Mouse (Mus musculus): ENCODE measurements around the gene Pear1.

Pear1 gene

GRCm38 (mm10) chr3:87811297-87811696, 12.8 kb downstream of the Pear1 start:
- DNase-seq (ENCODE audit: extremely low read depth, insufficient read length, low spot score) = no peak

GRCm38 (mm10) chr3:87809322-87809962, 14.7 kb downstream of the Pear1 start:
- no peak for DNase-seq (ENCODE audit: extremely low read depth, insufficient read length, low spot score)

- no peak for DNase-seq (ENCODE audit: extremely low read depth, insufficient read length, low spot score)
Observed at GRCm38 (mm10) chr3:87804038-87804677, 19.9 kb downstream of the Pear1 start.

DNA sequence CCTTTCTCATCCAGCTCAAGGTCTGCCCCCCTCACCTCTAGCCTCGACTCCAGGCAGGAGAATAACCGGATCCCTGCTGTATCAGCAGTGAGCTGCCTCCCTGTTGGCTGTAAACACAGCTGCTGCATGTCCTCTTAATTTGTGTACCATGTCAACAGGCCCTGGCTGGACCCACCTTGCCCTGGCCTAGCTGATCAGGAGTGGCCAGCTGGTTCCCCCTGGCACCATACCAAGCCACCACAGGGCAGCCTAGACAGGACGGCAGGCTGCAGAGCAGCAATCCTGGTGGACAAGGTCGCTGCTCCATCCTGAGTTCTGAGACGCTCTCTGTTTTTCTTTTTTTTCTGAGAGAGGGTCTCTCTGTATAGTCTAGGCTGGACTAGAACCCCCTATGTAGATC, 22.4 kb downstream of the Pear1 start:
- no peak for DNase-seq (ENCODE audit: extremely low read depth, insufficient read length, low spot score)

GRCm38 (mm10) chr3:87796736-87797334, 27.3 kb downstream of the Pear1 start, which contains the start of gene Insrr:
TSS of gene Insrr (plus strand) at chr3:87796951.
- no peak for DNase-seq (ENCODE audit: extremely low read depth, insufficient read length, low spot score)

DNA sequence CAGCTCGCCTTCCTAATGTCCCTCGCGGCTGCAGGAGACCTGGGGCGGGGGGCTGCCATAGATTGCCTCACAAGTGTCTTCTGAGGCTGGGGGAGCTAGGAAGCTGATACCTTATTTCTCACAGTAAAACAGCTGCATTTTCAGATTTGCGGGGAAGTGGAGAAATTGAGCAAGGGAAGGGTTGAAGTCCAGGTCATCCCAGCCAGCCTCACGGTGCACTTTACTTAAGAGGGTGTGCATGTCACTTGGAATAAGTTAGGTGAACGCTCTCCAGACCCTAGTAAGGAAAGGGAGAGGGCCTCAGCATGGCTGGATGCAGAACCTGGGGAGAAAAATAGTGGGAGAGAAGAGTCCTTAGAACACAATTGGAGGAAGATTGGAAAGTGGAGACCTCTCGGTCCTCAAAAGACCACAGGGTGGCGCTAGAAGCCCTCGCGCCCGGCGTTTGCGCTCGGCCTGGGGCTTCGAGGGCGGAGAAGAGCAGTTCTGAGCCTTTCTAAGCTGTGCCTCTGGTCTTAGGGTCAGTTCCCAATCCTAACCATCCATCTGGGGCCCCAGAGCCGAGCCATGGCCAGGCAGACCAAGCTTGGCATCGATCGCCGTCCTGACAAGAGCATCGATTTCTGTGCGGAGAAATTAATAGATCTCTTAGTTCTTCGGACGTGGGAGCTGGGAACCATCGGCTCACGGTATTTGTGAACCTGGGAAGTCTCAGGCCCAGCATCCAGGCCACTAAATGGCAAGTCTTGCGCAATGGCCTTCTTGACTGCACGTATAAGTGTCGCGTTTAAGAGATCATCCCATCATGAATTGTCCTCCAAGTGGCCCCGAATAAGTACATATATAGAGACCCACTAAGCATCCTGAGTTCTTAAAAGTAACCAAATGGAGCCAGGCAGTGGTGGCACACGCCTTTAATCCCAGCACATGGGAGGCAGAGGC, 28.5 kb downstream of the Pear1 start:
- DNase-seq (ENCODE audit: extremely low read depth, insufficient read length, low spot score) = no peak

DNA sequence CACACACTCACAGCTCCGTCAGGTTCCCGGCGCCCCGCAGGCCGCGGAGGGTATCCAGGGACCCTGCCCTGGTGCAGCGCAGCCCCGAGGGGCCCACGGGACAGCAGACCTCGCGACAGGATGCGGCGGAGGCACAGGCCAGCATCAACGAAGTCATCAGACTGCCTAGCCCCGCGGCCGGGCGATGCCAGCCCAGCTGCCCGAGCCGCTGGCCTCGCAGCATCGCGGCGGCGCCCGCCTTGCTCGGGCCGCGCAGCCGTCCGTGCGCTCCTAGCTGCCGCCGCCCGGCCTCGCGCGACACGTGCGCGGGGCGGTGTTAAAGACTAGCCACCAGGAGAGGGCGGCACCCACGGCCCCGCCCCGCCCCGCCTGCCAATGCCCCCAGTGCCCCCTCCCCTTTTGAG, 29.2 kb downstream of the Pear1 start, which contains the start of gene Ntrk1:
Gene Ntrk1, minus strand, starts transcription at position 241 of the 404 bp plus-strand sequence.
- DNase-seq (ENCODE audit: extremely low read depth, insufficient read length, low spot score) = no peak

DNA sequence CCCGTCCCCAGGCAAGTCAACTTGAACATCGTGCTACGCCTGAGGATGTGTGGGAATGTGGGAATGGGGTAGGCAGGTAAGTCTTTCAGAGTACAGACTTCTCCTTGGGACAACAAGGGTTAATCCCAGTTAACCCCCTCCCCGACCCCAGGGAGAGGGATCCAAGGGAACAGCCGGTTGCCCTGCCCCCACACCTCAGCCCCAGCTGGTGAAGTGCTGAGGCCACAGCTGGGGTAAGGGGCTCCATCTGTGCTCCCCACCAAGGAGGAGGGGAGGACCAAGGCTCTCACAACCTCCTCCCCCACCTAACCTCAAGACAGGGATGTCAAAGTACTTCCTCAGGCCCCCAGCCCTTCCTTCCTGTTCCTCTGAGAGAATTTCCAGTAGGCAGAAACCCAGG, 34.3 kb downstream of the Pear1 start:
- DNase-seq (ENCODE audit: extremely low read depth, insufficient read length, low spot score) = no peak

GRCm38 (mm10) chr3:87789248-87789647, 34.9 kb downstream of the Pear1 start:
- no peak for DNase-seq (ENCODE audit: extremely low read depth, insufficient read length, low spot score)

DNA sequence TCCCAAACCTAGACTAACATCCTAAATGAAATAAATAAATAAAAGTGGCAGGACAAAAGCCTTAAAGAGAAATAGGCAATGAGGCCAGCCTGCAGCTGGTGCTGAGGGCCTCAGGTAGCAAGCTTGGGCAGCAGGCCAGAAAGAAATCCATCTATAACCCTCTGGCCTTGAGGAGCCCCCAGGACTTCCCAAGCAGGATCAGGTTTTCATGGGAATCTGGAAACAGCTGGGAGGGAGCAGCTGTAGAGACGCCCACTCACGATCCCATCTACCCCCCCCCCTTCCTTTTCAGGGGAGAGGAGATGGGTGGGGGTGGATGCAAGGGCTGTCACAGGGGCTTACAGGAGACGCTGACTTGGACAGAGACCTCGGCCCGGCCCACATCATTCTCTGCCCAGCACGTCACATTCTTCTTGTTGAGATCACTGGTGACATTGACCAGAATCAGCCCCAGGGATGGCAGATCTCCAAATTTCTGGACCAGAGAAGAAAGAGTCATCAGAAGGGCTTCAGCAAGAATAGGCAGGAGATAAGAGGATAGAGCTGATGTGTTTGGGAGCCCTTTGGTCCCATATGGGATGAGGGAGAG, 38.4 kb downstream of the Pear1 start:
- no peak for DNase-seq (ENCODE audit: extremely low read depth, insufficient read length, low spot score)

GRCm38 (mm10) chr3:87785156-87785555, 39.0 kb downstream of the Pear1 start:
- DNase-seq (ENCODE audit: extremely low read depth, insufficient read length, low spot score) = no peak

GRCm38 (mm10) chr3:87783282-87784023, 40.7 kb downstream of the Pear1 start:
- DNase-seq (ENCODE audit: extremely low read depth, insufficient read length, low spot score) = no peak

DNA sequence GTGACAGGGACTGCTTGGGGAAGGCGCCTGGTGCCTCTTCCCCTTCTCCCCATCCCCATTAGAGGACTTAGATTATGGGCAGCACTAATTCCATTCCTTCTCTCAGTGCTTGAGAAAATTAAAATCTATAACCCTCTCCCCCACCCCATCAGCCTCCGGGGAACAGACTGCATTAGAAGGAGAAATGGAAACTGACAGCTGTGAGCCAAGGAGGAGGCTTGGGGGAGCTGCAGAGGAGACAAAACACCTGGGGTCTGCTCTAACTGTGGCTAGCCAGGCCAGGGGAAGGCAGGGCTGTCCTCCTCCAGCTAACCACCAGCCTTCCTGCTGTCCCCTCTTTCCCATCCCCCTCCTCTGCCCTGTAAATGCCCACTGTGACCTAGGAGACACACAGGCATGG, 45.0 kb downstream of the Pear1 start:
- no peak for DNase-seq (ENCODE audit: extremely low read depth, insufficient read length, low spot score)

- DNase-seq (ENCODE audit: extremely low read depth, insufficient read length, low spot score) = no peak
Observed at GRCm38 (mm10) chr3:87778283-87778682, 45.8 kb downstream of the Pear1 start.

- DNase-seq (ENCODE audit: extremely low read depth, insufficient read length, low spot score) = no peak
Observed at GRCm38 (mm10) chr3:87771088-87771487, 53.0 kb downstream of the Pear1 start.

- DNase-seq (ENCODE audit: extremely low read depth, insufficient read length, low spot score) = no peak
Observed at GRCm38 (mm10) chr3:87770280-87770679, 53.8 kb downstream of the Pear1 start.

GRCm38 (mm10) chr3:87769506-87769905, 54.6 kb downstream of the Pear1 start:
- DNase-seq (ENCODE audit: extremely low read depth, insufficient read length, low spot score) = no peak

- DNase-seq (ENCODE audit: extremely low read depth, insufficient read length, low spot score) = no peak
Observed at GRCm38 (mm10) chr3:87768844-87769243, 55.3 kb downstream of the Pear1 start.

DNA sequence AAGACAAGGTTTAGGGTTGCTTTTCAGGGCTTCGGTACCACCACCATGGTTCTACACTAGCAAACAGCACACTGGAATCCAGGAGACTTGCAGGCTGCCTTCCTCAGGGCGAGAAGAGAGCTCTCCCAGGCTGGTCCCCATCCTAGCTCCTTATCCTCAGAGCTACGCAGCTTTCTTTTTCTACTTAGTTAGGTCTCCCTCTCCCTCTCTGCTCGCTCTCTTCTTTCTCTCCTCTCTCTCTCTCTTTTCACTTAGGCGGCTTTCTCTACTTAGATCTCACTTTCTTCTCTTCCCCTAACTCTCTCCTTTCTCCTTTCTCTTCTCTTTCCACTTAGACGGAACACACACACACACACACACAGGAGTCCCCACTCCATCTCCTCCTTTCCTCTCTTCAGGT, 55.7 kb downstream of the Pear1 start:
- no peak for DNase-seq (ENCODE audit: extremely low read depth, insufficient read length, low spot score)

GRCm38 (mm10) chr3:87767764-87768163, 56.3 kb downstream of the Pear1 start:
- no peak for DNase-seq (ENCODE audit: extremely low read depth, insufficient read length, low spot score)

Data from 3134 (cell line).